Mouse (Mus musculus) heart, embryonic 14.5 days (tissue): ENCODE results near the gene Ciz1. TPM values are rescaled to one million over a fixed set of nuclear protein-coding genes. Genes with fewer than 3 reads are reported as not detected.

Experiments used
- ATAC-seq: fragments of 200-750 bp; cut with Nextera tagmentation; 2 replicates; pipeline ENCODE4 v1.8.0; 2017; ENCODE audit warnings: low read depth, moderate TSS enrichment; ENCODE audit not compliant: insufficient number of reproducible peaks, insufficient read depth, low FRiP score
- H3K27ac ChIP-seq, 2 experiments: fragments of 200-500 bp in 1 of 2; fragments of 300-500 bp in 1 of 2; sonication (generic) in 1 of 2; replicated peaks in 1 of 2; 2 replicates each; pipeline ENCODE4 v1.5.1; 2012 to 2014; ENCODE audit warnings: low read depth in 2 of 2, low read length in 2 of 2, control low read depth in 1 of 2, mild to moderate bottlenecking in 1 of 2, mixed read lengths in 1 of 2; ENCODE audit not compliant: control insufficient read depth in 1 of 2, insufficient read depth in 1 of 2
- H3K27me3 ChIP-seq: fragments of 300-500 bp; sonication (generic); 2 replicates; pipeline ENCODE4 v1.6.1; 2014; ENCODE audit warnings: mild to moderate bottlenecking, low read length, control low read depth; ENCODE audit not compliant: control insufficient read depth, insufficient read depth
- H3K36me3 ChIP-seq: fragments of 300-500 bp; sonication (generic); 2 replicates; pipeline ENCODE4 v1.6.1; 2014; ENCODE audit warnings: mild to moderate bottlenecking, control low read depth, low read length, mixed read lengths; ENCODE audit not compliant: control insufficient read depth, insufficient read depth
- H3K4me1 ChIP-seq, 2 experiments: fragments of 200-500 bp in 1 of 2; fragments of 300-500 bp in 1 of 2; sonication (generic) in 1 of 2; 2 replicates each; pipeline ENCODE4 v1.6.1; 2012 to 2014; ENCODE audit warnings: low read length in 2 of 2, control low read depth in 1 of 2, mixed read lengths in 1 of 2; ENCODE audit not compliant: control insufficient read depth in 2 of 2, insufficient read depth in 2 of 2
- H3K4me2 ChIP-seq: fragments of 300-500 bp; sonication (generic); 2 replicates; pipeline ENCODE4 v1.6.1; 2014; ENCODE audit warnings: mild to moderate bottlenecking, low read length
- H3K4me3 ChIP-seq, 2 experiments: fragments of 200-500 bp in 1 of 2; fragments of 300-500 bp in 1 of 2; sonication (generic) in 1 of 2; 2 replicates each; pipeline ENCODE4 v1.5.1; 2012 to 2014; ENCODE audit warnings: low read length in 2 of 2, mild to moderate bottlenecking in 2 of 2, control low read depth in 1 of 2, low read depth in 1 of 2, moderate library complexity in 1 of 2; ENCODE audit not compliant: control insufficient read depth in 1 of 2, insufficient read depth in 1 of 2
- H3K9ac ChIP-seq: fragments of 300-500 bp; sonication (generic); 2 replicates; pipeline ENCODE4 v1.6.1; 2014; ENCODE audit warnings: mild to moderate bottlenecking, low read length
- H3K9me3 ChIP-seq: fragments of 300-500 bp; sonication (generic); 2 replicates; pipeline ENCODE4 v1.6.1; 2016; ENCODE audit warnings: low read length, control low read depth; ENCODE audit not compliant: control insufficient read depth
- WGBS: fragments of 180-500 bp; shearing (Covaris S2); extraction: QIAGEN DNeasy Blood & Tissue Kit; methylation state at CpG from one replicate; pipeline ENCODE4 v1.1.7; 2014; 5-methylcytosine and 5-hydroxymethylcytosine counted together
- polyA plus RNA-seq: library from polyadenylated mRNA; unstranded; fragments of >200 nt; fragmentation: Nextera tagmentation; extraction: Ambion mirVana; gene quantifications from 2 replicates; pipeline ENCODE4 v1.2.1, GENCODE M21; 2014

Ciz1 gene
- polyA plus RNA-seq, 1 experiment from 2014 or later = 28.8 TPM

DNA sequence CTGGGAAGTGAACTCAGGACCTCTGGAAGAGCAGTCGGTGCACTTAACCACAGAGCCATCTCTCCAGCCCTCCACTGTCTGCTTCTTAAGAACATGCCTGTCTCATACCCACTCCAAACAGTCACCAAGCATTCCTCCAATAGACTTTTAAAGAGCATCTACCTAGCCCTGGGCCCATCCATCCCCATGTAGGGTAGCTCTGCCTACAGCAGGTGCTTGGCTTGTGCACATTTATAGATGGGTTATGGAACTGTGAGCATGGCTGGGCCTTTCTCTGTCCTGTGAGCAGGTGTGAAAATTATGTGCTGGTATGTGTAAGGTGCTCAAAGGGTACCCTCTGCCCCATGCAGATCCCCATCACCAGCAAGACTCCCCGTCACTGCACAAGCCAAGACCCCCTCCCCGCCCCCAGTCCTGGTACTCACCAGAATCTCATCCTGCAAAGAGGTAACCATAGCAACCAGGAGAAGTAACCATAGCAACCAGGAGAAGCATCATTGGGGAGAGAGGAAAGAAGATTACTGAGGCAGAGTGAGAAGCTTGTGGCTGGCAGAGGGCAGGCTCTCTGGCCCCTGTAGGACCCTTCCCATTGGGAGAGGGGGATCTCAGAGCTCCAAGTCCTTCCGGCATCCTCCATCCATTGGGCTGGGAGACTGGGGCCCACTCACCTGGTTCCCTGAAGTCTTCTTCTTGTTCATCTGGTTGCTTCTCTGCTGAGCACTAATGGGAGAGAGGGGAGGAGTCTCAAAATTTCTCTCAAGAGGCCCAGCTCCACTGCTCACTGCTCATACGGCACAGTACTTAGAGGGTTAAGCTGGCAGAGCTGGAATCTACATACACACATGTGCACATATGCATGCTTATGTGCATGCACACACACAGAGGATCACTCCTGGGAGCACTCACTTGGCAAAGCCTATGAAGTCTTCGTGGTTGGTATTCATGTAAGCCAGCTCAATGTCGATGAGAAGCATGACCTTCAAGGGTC, 29.1 kb upstream of the Ciz1 start:
- no peaks in the 10 kb centered on the region for H3K36me3 ChIP-seq
- H3K27me3 ChIP-seq = no peaks in the 10 kb centered on the region; the same call in 1 of the 2 replicates
- no peak overlapping the region for H3K4me2 ChIP-seq
- WGBS = 79% methylated on average over 7 of the region's 7 CpGs
- no peak overlapping the region for H3K4me3 ChIP-seq
- peaks cover 9 to 12% of the 10 kb centered on the region in 2 experiments; a peak in 3 of 4 replicates for H3K4me1 ChIP-seq
- ATAC-seq = no peak
- H3K27ac ChIP-seq = no peak overlapping the region
- H3K9ac ChIP-seq = no peak overlapping the region
- H3K9me3 ChIP-seq = no peaks in the 10 kb centered on the region

DNA sequence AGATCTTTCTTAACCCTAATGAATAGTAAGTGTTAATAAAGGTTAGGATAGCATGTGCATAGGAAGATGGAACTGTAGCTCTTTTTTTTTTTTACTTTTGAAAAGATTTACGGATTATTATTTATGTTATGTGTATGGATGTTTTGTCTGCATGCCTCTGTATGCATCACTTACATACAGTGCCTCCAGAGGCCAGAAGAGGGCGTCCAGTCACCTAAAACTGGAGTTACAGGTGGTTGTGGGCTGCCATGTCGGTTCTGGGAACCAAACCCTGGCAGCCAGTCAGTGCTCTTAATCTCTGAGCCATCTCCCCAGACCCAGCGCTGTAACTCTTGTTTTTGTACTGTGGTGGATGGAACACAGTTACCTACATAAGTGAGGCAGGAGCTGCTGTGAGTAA, 27.8 kb upstream of the Ciz1 start:
- Histone ChIP-seq H3K9ac (no peak overlapping the region), H3K9me3 (no peaks in the 10 kb centered on the region), H3K27me3 (no peaks in the 10 kb centered on the region), H3K4me2 (no peak overlapping the region), H3K4me3 (no peak overlapping the region), H3K27ac (no peak overlapping the region), H3K4me1 (peaks cover 0 to 5% of the 10 kb centered on the region in 2 experiments; a peak in 1 of 4 replicates), H3K36me3 (no peaks in the 10 kb centered on the region)
- ATAC-seq = no peak
- 57% methylated on average over 4 of the region's 4 CpGs for WGBS

DNA sequence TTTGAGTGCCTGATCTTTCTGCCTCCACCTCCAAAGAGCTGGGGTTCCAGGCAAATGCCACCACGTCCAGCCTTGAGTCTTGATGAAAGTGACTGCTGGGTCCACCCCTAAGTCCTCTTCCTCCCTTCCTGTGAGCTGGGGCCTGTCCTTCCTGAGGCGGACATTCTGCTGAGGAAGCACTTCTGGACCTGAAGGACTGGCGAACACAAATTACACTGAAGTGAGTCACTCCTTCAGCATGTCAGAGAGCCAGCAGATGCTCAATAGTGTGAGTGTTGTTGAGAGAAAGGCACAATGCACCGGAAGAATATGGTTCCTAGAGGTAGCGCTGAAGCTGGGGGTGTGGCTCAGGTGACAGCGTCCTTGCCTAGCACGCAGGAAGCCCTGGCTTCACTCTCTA, 26.8 kb upstream of the Ciz1 start:
- Histone ChIP-seq H3K4me1 (peaks cover 4 to 6% of the 10 kb centered on the region in 2 experiments; a peak in 2 of 4 replicates), H3K4me2 (no peak overlapping the region), H3K9ac (no peak overlapping the region), H3K4me3 (no peak overlapping the region), H3K36me3 (no peaks in the 10 kb centered on the region), H3K27ac (peak overlapping the region in 1 of 2 experiments; percentile 7; a peak in 2 of 4 replicates), H3K27me3 (no peaks in the 10 kb centered on the region), H3K9me3 (no peaks in the 10 kb centered on the region)
- WGBS = 41% methylated on average over 7 of the region's 7 CpGs
- ATAC-seq = no peak

DNA sequence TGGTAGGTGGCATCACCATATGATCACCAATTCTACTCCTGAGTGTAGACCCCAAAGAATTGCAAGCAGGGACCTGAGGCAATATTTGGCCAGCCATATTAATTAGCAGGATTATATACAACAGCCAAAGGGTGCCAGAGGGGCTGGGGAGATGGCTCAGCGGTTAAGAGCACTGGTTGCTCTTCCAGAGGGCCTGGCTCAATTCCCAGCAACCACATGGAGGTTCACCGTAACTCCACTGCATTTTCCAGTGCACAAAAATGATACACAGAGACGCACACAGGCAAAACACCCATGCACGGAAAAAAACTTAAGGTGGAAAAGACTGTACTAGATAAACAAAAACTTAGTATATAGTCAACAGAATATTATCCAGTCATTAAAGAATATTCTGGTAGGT, 24.9 kb upstream of the Ciz1 start:
- no peak for ATAC-seq
- H3K9me3 ChIP-seq = no peaks in the 10 kb centered on the region
- H3K4me2 ChIP-seq = no peak overlapping the region
- no peak overlapping the region for H3K27ac ChIP-seq
- no peaks in the 10 kb centered on the region for H3K27me3 ChIP-seq
- no peak overlapping the region for H3K4me3 ChIP-seq
- no peaks in the 10 kb centered on the region for H3K36me3 ChIP-seq
- H3K4me1 ChIP-seq = peaks cover 4 to 6% of the 10 kb centered on the region in 2 experiments; a peak in 2 of 4 replicates
- 71% methylated on average over 4 of the region's 4 CpGs for WGBS
- H3K9ac ChIP-seq = no peak overlapping the region

DNA sequence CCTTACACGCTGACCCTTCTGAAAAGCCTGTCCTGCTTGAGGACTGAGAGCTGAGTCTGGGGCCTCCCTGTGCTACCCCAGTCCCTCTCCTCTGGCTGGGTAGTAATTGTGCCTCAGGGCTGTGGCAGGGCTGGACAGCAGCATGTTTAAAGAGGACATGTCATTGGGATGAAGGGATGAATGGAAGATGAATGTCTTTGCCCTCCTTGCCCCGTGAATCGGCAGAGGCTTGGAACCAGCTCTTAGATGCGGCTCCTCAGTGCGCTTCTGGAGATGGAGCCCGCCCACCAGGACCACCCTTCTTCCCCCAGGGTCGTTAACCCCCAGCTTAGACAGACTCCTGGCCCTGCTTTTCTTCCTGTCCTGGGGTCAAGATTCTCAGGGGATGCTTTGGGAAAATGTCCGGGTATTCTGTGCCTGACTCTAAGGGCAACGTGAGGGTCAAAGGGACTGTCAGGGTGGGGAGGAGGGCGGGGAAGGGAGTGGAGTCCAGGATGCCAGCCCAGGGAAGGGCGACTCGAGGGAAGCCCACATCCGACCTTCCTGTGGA, 23.1 kb upstream of the Ciz1 start:
- H3K9ac ChIP-seq = no peak overlapping the region
- no peak for ATAC-seq

DNA sequence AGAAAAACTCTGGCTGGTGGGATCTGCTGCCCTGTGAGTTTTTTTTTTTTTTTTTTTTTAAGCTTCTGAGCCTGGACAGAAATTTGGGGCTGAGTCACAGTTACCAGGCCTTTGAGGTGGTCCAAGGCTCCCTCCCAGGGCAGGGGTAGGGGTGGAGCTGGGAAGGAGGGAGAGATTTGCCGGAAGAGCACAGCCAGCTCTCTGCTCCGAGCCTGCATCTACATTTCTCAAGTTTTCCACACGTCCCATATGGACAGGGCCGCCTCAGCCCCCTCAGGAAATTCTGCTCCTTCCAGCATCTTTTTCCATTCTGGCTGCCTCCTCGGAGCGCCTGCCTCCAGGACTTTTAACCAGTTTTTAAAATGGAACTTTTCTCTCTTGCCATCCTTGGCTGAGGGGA, 22.6 kb upstream of the Ciz1 start:
- no peak overlapping the region for H3K4me2 ChIP-seq
- no peaks in the 10 kb centered on the region for H3K36me3 ChIP-seq
- no peak overlapping the region for H3K9ac ChIP-seq
- no peaks in the 10 kb centered on the region for H3K9me3 ChIP-seq
- no peak for ATAC-seq
- peaks cover 4 to 6% of the 10 kb centered on the region in 2 experiments; a peak in 2 of 4 replicates for H3K4me1 ChIP-seq
- peaks cover 9% of the 10 kb centered on the region; the same call in 1 of the 2 replicates for H3K27me3 ChIP-seq
- H3K4me3 ChIP-seq = no peak overlapping the region
- WGBS = 41% methylated on average over 6 of the region's 6 CpGs
- H3K27ac ChIP-seq = peak overlapping the region; percentile 44 to 55; a peak in 3 of 4 replicates

More for the DNA sequence above, 23.1 kb upstream of the Ciz1 start:
- Histone ChIP-seq H3K4me2 (no peak overlapping the region), H3K27me3 (peaks cover 3% of the 10 kb centered on the region; the same call in 1 of the 2 replicates), H3K9me3 (no peaks in the 10 kb centered on the region), H3K4me3 (no peak overlapping the region), H3K36me3 (no peaks in the 10 kb centered on the region), H3K4me1 (peaks cover 4 to 6% of the 10 kb centered on the region in 2 experiments; a peak in 2 of 4 replicates), H3K27ac (peak overlapping the region; percentile 44 to 55; a peak in 2 of 4 replicates)
- 50% methylated on average over 13 of the region's 13 CpGs for WGBS

DNA sequence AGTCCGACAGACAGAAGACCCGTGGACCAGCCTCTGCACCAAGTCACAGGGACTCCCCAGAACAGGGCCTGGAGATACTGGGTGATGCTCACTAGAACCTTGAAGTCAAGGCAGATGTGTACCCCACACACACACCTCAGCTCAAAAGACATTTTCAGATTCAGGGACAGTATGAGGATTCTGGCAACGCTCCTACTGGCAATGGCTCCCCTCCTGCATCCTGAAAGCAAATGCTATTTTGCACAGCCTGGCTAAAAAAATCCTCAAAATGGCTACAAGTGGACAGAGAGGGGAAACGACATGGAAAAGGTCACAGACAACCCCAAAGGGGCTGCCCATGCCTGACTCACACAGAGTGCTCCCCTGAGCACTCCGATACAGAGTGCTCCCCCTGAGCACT, 20.0 kb upstream of the Ciz1 start:
- H3K27me3 ChIP-seq = peaks cover 21% of the 10 kb centered on the region
- ATAC-seq = no peak
- no peaks in the 10 kb centered on the region for H3K36me3 ChIP-seq
- H3K9ac ChIP-seq = no peak overlapping the region
- H3K27ac ChIP-seq = no peak overlapping the region
- peaks cover 2 to 6% of the 10 kb centered on the region in 2 experiments; a peak in 2 of 4 replicates for H3K4me1 ChIP-seq
- WGBS = 77% methylated on average over 5 of the region's 5 CpGs
- no peak overlapping the region for H3K4me3 ChIP-seq
- H3K9me3 ChIP-seq = no peaks in the 10 kb centered on the region
- no peak overlapping the region for H3K4me2 ChIP-seq
